Mouse (Mus musculus): Measurements from ENCODE around the gene Fam173b. TPM values are rescaled to one million over a fixed set of nuclear protein-coding genes. Genes with fewer than 3 reads are reported as not detected.

Fam173b gene
- polyA plus RNA-seq, 1 experiment from 2014 or later: 16.2 TPM

- ATAC-seq (ENCODE audit: low read depth) (no peak), DNase-seq (ENCODE audit: low spot score) (no peak)
- no peak overlapping the region for H3K4me2 ChIP-seq (ENCODE audit: low read depth, low read length)
- no peak overlapping the region for H3K9ac ChIP-seq (ENCODE audit: low read depth, low read length)
- peaks cover 4% of the 10 kb centered on the region for H3K4me1 ChIP-seq (ENCODE audit: control insufficient read depth, insufficient read depth, low read length)
- no peaks in the 10 kb centered on the region for H3K27me3 ChIP-seq (replicated peaks; ENCODE audit: control insufficient read depth, insufficient read depth, low read length)
- H3K36me3 ChIP-seq (ENCODE audit: control insufficient read depth, insufficient read depth, low read length): no peaks in the 10 kb centered on the region
- H3K9me3 ChIP-seq (ENCODE audit: control insufficient read depth, low read length): 0 out of 2 replicates have a peak, but pooled peaks cover 6% of the 10 kb centered on the region
- H3K27ac ChIP-seq (replicated peaks; ENCODE audit: low read depth, low read length): no peak overlapping the region
- WGBS: 93% methylated on average over 4 of the region's 4 CpGs
- H3K4me3 ChIP-seq (ENCODE audit: low read depth, low read length): no peak overlapping the region
These were observed 30.8 kb downstream of the Fam173b start for GRCm38 (mm10) chr15:31632478-31632877.

- 79% methylated on average over 6 of the region's 6 CpGs for WGBS
- Histone ChIP-seq H3K4me2 (ENCODE audit: low read depth, low read length) (no peak overlapping the region), H3K27me3 (replicated peaks; ENCODE audit: control insufficient read depth, insufficient read depth, low read length) (no peaks in the 10 kb centered on the region)
These were observed 32.9 kb downstream of the Fam173b start for GRCm38 (mm10) chr15:31634582-31634981.

GRCm38 (mm10) chr15:31636091-31636595 lies 34.5 kb downstream of the Fam173b start:
- Histone ChIP-seq H3K4me1 (ENCODE audit: control insufficient read depth, insufficient read depth, low read length) (0 out of 2 replicates have a peak, but pooled peaks cover 4% of the 10 kb centered on the region), H3K4me2 (ENCODE audit: low read depth, low read length) (no peak overlapping the region), H3K27me3 (replicated peaks; ENCODE audit: control insufficient read depth, insufficient read depth, low read length) (no peaks in the 10 kb centered on the region), H3K27ac (replicated peaks; ENCODE audit: low read depth, low read length) (no peak overlapping the region), H3K9ac (ENCODE audit: low read depth, low read length) (no peak overlapping the region), H3K36me3 (ENCODE audit: control insufficient read depth, insufficient read depth, low read length) (no peaks in the 10 kb centered on the region), H3K4me3 (ENCODE audit: low read depth, low read length) (no peak overlapping the region), H3K9me3 (ENCODE audit: control insufficient read depth, low read length) (0 out of 2 replicates have a peak, but pooled peaks cover 10% of the 10 kb centered on the region)
- 77% methylated on average over 9 of the region's 9 CpGs for WGBS
- ATAC-seq (ENCODE audit: low read depth) (no peak), DNase-seq (ENCODE audit: low spot score) (no peak)

More at GRCm38 (mm10) chr15:31634582-31634981, 32.9 kb downstream of the Fam173b start:
- ATAC-seq (ENCODE audit: low read depth): no peak
- 0 out of 2 replicates have a peak, but pooled peaks cover 8% of the 10 kb centered on the region for H3K9me3 ChIP-seq (ENCODE audit: control insufficient read depth, low read length)
- H3K9ac ChIP-seq (ENCODE audit: low read depth, low read length): no peak overlapping the region
- H3K4me3 ChIP-seq (ENCODE audit: low read depth, low read length): no peak overlapping the region
- H3K36me3 ChIP-seq (ENCODE audit: control insufficient read depth, insufficient read depth, low read length): no peaks in the 10 kb centered on the region
- no peak overlapping the region for H3K27ac ChIP-seq (replicated peaks; ENCODE audit: low read depth, low read length)
- 0 out of 2 replicates have a peak, but pooled peaks cover 4% of the 10 kb centered on the region for H3K4me1 ChIP-seq (ENCODE audit: control insufficient read depth, insufficient read depth, low read length)
- DNase-seq (ENCODE audit: low spot score): no peak

- Histone ChIP-seq H3K4me3 (ENCODE audit: low read depth, low read length) (no peak overlapping the region), H3K4me2 (ENCODE audit: low read depth, low read length) (no peak overlapping the region), H3K27me3 (replicated peaks; ENCODE audit: control insufficient read depth, insufficient read depth, low read length) (no peaks in the 10 kb centered on the region), H3K27ac (replicated peaks; ENCODE audit: low read depth, low read length) (no peak overlapping the region), H3K9ac (ENCODE audit: low read depth, low read length) (no peak overlapping the region), H3K9me3 (ENCODE audit: control insufficient read depth, low read length) (no peaks in the 10 kb centered on the region), H3K4me1 (ENCODE audit: control insufficient read depth, insufficient read depth, low read length) (no peaks in the 10 kb centered on the region), H3K36me3 (ENCODE audit: control insufficient read depth, insufficient read depth, low read length) (no peaks in the 10 kb centered on the region)
- WGBS: 68% methylated on average over 6 of the region's 6 CpGs
- no peak for ATAC-seq (ENCODE audit: low read depth)
- DNase-seq (ENCODE audit: low spot score): no peak
These were observed 45.6 kb downstream of the Fam173b start for GRCm38 (mm10) chr15:31647225-31647624.

- no peak for DNase-seq (ENCODE audit: low spot score)
- H3K4me3 ChIP-seq (ENCODE audit: low read depth, low read length): no peak overlapping the region
- H3K27me3 ChIP-seq (replicated peaks; ENCODE audit: control insufficient read depth, insufficient read depth, low read length): no peaks in the 10 kb centered on the region
- no peaks in the 10 kb centered on the region for H3K36me3 ChIP-seq (ENCODE audit: control insufficient read depth, insufficient read depth, low read length)
- H3K27ac ChIP-seq (replicated peaks; ENCODE audit: low read depth, low read length): no peak overlapping the region
- H3K9me3 ChIP-seq (ENCODE audit: control insufficient read depth, low read length): no peaks in the 10 kb centered on the region
- no peaks in the 10 kb centered on the region for H3K4me1 ChIP-seq (ENCODE audit: control insufficient read depth, insufficient read depth, low read length)
- H3K9ac ChIP-seq (ENCODE audit: low read depth, low read length): no peak overlapping the region
- 74% methylated on average over 8 of the region's 8 CpGs for WGBS
- no peak overlapping the region for H3K4me2 ChIP-seq (ENCODE audit: low read depth, low read length)
- no peak for ATAC-seq (ENCODE audit: low read depth)
These were observed 46.4 kb downstream of the Fam173b start for GRCm38 (mm10) chr15:31647851-31648569.

GRCm38 (mm10) chr15:31649691-31650090 lies 48.0 kb downstream of the Fam173b start:
- no peaks in the 10 kb centered on the region for H3K27me3 ChIP-seq (replicated peaks; ENCODE audit: control insufficient read depth, insufficient read depth, low read length)
- H3K9me3 ChIP-seq (ENCODE audit: control insufficient read depth, low read length): no peaks in the 10 kb centered on the region
- DNase-seq (ENCODE audit: low spot score): no peak
- H3K36me3 ChIP-seq (ENCODE audit: control insufficient read depth, insufficient read depth, low read length): no peaks in the 10 kb centered on the region
- no peak overlapping the region for H3K27ac ChIP-seq (replicated peaks; ENCODE audit: low read depth, low read length)
- no peak overlapping the region for H3K4me2 ChIP-seq (ENCODE audit: low read depth, low read length)
- no peak for ATAC-seq (ENCODE audit: low read depth)
- WGBS: 90% methylated on average over 12 of the region's 12 CpGs
- H3K4me1 ChIP-seq (ENCODE audit: control insufficient read depth, insufficient read depth, low read length): no peaks in the 10 kb centered on the region
- no peak overlapping the region for H3K4me3 ChIP-seq (ENCODE audit: low read depth, low read length)
- no peak overlapping the region for H3K9ac ChIP-seq (ENCODE audit: low read depth, low read length)

GRCm38 (mm10) chr15:31650821-31651220 lies 49.2 kb downstream of the Fam173b start:
- 91% methylated on average over 7 of the region's 7 CpGs for WGBS
- no peak overlapping the region for H3K9ac ChIP-seq (ENCODE audit: low read depth, low read length)
- H3K27ac ChIP-seq (replicated peaks; ENCODE audit: low read depth, low read length): no peak overlapping the region
- DNase-seq (ENCODE audit: low spot score) (no peak), ATAC-seq (ENCODE audit: low read depth) (no peak)
- no peaks in the 10 kb centered on the region for H3K27me3 ChIP-seq (replicated peaks; ENCODE audit: control insufficient read depth, insufficient read depth, low read length)
- H3K4me2 ChIP-seq (ENCODE audit: low read depth, low read length): no peak overlapping the region
- H3K4me1 ChIP-seq (ENCODE audit: control insufficient read depth, insufficient read depth, low read length): no peaks in the 10 kb centered on the region
- H3K4me3 ChIP-seq (ENCODE audit: low read depth, low read length): no peak overlapping the region
- H3K9me3 ChIP-seq (ENCODE audit: control insufficient read depth, low read length): no peaks in the 10 kb centered on the region
- H3K36me3 ChIP-seq (ENCODE audit: control insufficient read depth, insufficient read depth, low read length): no peaks in the 10 kb centered on the region

GRCm38 (mm10) chr15:31660133-31660795 lies 58.6 kb downstream of the Fam173b start:
- no peak for DNase-seq (ENCODE audit: low spot score)
- ATAC-seq (ENCODE audit: low read depth): no peak
- Histone ChIP-seq H3K4me2 (ENCODE audit: low read depth, low read length) (no peak overlapping the region), H3K9me3 (ENCODE audit: control insufficient read depth, low read length) (no peaks in the 10 kb centered on the region), H3K4me1 (ENCODE audit: control insufficient read depth, insufficient read depth, low read length) (no peaks in the 10 kb centered on the region), H3K4me3 (ENCODE audit: low read depth, low read length) (no peak overlapping the region), H3K27me3 (replicated peaks; ENCODE audit: control insufficient read depth, insufficient read depth, low read length) (no peaks in the 10 kb centered on the region), H3K9ac (ENCODE audit: low read depth, low read length) (no peak overlapping the region), H3K27ac (replicated peaks; ENCODE audit: low read depth, low read length) (no peak overlapping the region), H3K36me3 (ENCODE audit: control insufficient read depth, insufficient read depth, low read length) (no peaks in the 10 kb centered on the region)
- WGBS: 76% methylated on average over 5 of the region's 5 CpGs

Measured in embryonic facial prominence, embryonic 14.5 days (tissue).